Mouse (Mus musculus): ENCODE data around the gene Lif. TPM values are rescaled to one million over a fixed set of nuclear protein-coding genes. Genes with fewer than 3 reads are reported as not detected.

Gene Lif
- 0.61 and 0.65 TPM in 2 replicates for polyA plus RNA-seq (2015; fragmentation: Nextera tagmentation; extraction: Ambion mirVana)

DNA sequence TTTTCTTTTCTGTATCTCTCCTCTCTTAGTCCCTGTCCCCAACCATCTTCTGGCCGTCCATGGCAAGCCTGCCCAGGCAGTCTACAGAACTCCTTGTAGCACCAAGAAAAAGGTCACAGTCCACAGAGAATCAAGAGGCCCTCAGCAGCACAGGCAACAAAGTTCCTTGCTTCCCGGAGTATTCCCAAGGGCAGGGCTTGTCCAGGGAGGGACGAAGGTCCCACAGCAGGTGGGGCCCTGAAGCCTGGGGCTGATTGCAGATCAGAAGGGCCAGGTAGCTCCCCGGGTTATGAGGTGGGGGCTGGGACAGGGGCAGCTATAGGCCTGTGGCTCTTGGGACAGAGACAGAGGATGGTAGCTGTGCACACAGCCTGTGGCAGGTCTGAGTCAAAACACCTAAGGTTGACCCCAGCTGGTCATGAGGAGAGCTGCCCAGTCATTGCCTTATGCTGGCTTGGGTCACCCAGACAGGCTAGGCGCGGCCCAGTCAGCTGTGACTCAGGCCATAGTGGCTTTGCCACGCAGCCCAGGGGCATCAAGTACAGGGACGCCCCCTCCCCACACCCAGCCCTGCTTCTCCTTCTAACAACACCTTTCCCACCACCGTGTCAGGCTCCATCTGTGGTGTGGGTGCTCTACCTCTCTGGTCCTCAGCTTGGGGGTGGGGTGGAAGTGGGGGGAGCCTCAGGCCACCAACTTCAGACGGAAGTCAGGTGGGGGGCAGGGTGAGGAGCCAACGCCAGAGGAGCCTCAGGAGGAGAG, at the start of gene Lif:
Lif (plus strand) TSS at position 712 of the 762 bp plus-strand sequence.
- H3K27me3 ChIP-seq (replicated peaks), result no peaks in the 10 kb centered on the region
- no peaks in the 10 kb centered on the region for H3K36me3 ChIP-seq
- no peak within 1 kb of the TSS for H3K9ac ChIP-seq
- no peak within 1 kb of the TSS for H3K4me2 ChIP-seq
- ATAC-seq (ENCODE audit: insufficient read depth, low FRiP score, low read depth), result no peak
- H3K9me3 ChIP-seq, result no peaks in the 10 kb centered on the region
- H3K27ac ChIP-seq, result no peak within 1 kb of the TSS
- no peak within 1 kb of the TSS for H3K4me3 ChIP-seq (replicated peaks)
- 60% methylated on average over 11 of the region's 11 CpGs for WGBS
- peaks cover 29% of the 10 kb centered on the region for H3K4me1 ChIP-seq

DNA sequence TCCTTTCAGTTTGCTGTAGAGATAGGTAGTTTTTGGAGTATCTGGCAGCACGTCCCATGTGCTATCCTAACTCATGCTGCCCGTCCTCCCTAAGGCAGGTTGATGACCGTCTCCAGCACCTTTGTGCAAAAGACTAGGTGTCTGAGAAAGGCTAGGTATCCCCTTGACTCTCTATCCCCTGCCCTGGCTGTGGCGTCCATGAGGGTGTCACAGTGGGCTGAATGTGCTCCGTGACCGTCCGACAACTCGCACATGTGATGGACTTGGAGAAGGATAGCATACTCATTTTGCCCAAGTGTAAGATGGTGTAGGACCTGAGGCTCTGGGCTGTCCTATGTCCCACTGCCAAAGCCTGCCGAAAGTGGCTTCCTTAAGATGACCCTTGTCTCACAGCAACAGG, 49.7 kb upstream of the Lif start:
- Histone ChIP-seq H3K27ac (no peak overlapping the region), H3K36me3 (peaks cover 33% of the 10 kb centered on the region), H3K27me3 (replicated peaks) (no peaks in the 10 kb centered on the region), H3K4me1 (no peaks in the 10 kb centered on the region), H3K4me2 (no peak overlapping the region), H3K4me3 (replicated peaks) (no peak overlapping the region), H3K9ac (no peak overlapping the region), H3K9me3 (no peaks in the 10 kb centered on the region)
- WGBS, result 87% methylated on average over 9 of the region's 9 CpGs
- ATAC-seq (ENCODE audit: insufficient read depth, low FRiP score, low read depth), result no peak

DNA sequence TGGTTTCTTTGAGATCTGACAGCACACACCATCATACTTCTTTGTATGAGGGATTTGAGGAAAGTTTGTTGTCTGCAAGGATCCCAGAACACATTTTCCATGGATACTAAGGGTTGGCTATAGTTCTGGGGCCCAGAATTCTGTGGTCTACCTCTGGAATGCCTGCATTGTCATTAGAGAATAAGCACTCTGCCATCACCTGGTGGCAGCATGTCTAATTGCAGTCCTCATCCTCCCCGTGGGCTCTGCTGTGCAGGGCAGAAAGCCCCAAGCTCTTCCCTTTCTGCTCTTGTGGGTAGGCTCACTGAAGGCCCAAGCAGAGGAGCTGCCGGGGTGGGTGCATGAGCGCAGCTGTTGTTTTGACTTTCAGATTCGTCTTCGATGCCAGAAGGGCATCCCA, 47.8 kb upstream of the Lif start:
- H3K27me3 ChIP-seq (replicated peaks), result no peaks in the 10 kb centered on the region
- H3K4me2 ChIP-seq, result no peak overlapping the region
- whole genome bisulfite sequencing, result 76% methylated on average over 5 of the region's 5 CpGs
- peaks cover 48% of the 10 kb centered on the region for H3K36me3 ChIP-seq
- no peak for ATAC-seq (ENCODE audit: insufficient read depth, low FRiP score, low read depth)
- no peak overlapping the region for H3K4me3 ChIP-seq (replicated peaks)
- H3K9ac ChIP-seq, result no peak overlapping the region
- no peaks in the 10 kb centered on the region for H3K4me1 ChIP-seq
- H3K9me3 ChIP-seq, result no peaks in the 10 kb centered on the region
- H3K27ac ChIP-seq, result no peak overlapping the region

DNA sequence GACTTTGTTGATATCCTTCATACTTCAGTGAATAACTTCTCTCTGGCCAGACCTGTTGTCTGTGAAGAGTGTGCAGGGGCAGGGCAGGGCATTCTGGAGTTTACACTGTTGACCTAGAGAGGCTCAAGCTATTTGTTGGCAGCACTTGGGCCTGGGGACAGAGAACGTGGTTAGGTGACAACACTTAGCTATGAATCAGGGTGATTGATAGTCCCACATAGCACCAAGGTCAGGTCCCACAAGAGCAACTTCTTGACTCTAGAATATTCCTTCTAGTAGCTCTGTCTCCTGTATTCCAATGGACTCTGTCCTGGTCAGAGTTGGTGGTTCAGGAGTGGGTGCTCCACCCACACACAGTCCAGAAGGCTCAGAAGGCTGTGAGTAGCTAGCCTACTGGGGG, 46.6 kb upstream of the Lif start:
- Histone ChIP-seq H3K4me2 (no peak overlapping the region), H3K4me1 (no peaks in the 10 kb centered on the region), H3K4me3 (replicated peaks) (no peak overlapping the region), H3K9ac (no peak overlapping the region), H3K27ac (no peak overlapping the region), H3K9me3 (no peaks in the 10 kb centered on the region), H3K27me3 (replicated peaks) (no peaks in the 10 kb centered on the region), H3K36me3 (peaks cover 55% of the 10 kb centered on the region)
- no peak for ATAC-seq (ENCODE audit: insufficient read depth, low FRiP score, low read depth)
- 44% methylated on average over 1 of the region's 1 CpGs for WGBS

DNA sequence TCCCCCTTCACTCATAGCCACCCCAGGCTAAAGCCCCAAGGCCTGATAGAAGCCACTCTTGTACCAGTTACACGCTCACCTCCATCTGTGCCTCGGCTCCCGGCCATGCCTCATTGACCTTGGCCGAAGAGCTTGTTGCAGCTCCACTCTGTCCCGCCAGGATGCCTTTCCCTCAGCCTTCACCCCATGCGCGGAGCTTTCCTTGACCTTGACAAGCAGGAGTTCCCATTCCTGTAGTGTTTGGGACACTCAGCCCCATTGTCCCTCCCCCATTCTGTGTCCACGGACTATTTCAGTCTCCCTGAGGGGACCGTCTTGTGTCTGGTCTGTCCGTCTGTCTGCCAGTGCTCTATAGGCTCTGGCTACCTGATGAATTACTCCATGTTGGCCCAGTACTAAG, 44.2 kb upstream of the Lif start:
- Histone ChIP-seq H3K4me2 (no peak overlapping the region), H3K36me3 (peaks cover 38% of the 10 kb centered on the region), H3K9me3 (no peaks in the 10 kb centered on the region), H3K27me3 (replicated peaks) (no peaks in the 10 kb centered on the region), H3K27ac (no peak overlapping the region), H3K9ac (no peak overlapping the region), H3K4me3 (replicated peaks) (no peak overlapping the region), H3K4me1 (peaks cover 8% of the 10 kb centered on the region; the same call in 1 of the 2 replicates)
- no peak for ATAC-seq (ENCODE audit: insufficient read depth, low FRiP score, low read depth)
- WGBS, result 87% methylated on average over 10 of the region's 10 CpGs

DNA sequence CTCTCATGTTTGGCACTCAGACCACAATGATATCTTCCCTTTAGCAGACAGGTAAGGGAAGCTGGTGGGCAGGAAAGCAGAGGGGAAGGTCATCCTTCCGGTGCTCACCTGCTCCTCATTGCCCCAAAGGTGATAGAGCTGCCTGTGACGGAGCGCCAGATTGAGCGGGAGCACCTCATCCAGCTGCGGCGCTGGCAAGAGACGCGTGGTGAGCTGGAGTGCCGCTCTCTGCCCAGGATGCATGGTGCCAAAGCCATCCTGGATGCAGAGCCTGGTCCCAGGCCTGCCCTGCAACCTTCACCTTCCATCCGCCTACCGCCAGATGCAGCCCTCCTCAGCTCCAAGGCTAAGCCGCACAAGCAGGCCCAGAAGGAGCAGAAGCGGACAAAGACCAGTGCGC, 42.8 kb upstream of the Lif start:
- 96% methylated on average over 14 of the region's 14 CpGs for WGBS

DNA sequence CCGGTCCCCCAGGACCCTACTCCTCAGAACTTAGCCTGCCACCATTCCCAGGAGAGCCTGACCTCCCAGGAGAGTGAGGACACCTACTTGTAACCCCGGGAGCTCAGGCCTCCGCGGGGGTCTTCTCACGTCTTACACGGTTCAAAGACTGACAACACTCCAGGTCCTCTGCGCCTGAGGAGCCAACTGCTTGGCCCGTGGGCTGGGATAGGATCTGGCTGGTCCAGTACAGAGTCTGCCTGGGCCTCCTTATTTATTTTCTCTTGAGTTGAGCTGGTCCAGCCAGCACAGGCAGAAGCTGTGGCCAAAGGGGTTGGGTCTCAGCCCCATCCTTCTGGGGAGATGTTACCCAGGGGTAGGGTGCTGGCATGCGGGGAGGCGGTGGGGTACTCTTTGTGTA, 42.3 kb upstream of the Lif start:
- H3K27ac ChIP-seq, result no peak overlapping the region
- 73% methylated on average over 10 of the region's 10 CpGs for WGBS
- peaks cover 23% of the 10 kb centered on the region for H3K4me1 ChIP-seq
- H3K9ac ChIP-seq, result no peak overlapping the region
- H3K4me2 ChIP-seq, result no peak overlapping the region
- H3K36me3 ChIP-seq, result peaks cover 33% of the 10 kb centered on the region
- H3K27me3 ChIP-seq (replicated peaks), result no peaks in the 10 kb centered on the region
- no peak overlapping the region for H3K4me3 ChIP-seq (replicated peaks)
- ATAC-seq (ENCODE audit: insufficient read depth, low FRiP score, low read depth), result no peak
- H3K9me3 ChIP-seq, result no peaks in the 10 kb centered on the region

More for the DNA sequence above, 42.8 kb upstream of the Lif start:
- Histone ChIP-seq H3K4me3 (replicated peaks) (no peak overlapping the region), H3K36me3 (peaks cover 33% of the 10 kb centered on the region), H3K4me2 (no peak overlapping the region), H3K27ac (no peak overlapping the region), H3K9me3 (no peaks in the 10 kb centered on the region), H3K4me1 (peaks cover 21% of the 10 kb centered on the region), H3K27me3 (replicated peaks) (no peaks in the 10 kb centered on the region), H3K9ac (no peak overlapping the region)
- no peak for ATAC-seq (ENCODE audit: insufficient read depth, low FRiP score, low read depth)

DNA sequence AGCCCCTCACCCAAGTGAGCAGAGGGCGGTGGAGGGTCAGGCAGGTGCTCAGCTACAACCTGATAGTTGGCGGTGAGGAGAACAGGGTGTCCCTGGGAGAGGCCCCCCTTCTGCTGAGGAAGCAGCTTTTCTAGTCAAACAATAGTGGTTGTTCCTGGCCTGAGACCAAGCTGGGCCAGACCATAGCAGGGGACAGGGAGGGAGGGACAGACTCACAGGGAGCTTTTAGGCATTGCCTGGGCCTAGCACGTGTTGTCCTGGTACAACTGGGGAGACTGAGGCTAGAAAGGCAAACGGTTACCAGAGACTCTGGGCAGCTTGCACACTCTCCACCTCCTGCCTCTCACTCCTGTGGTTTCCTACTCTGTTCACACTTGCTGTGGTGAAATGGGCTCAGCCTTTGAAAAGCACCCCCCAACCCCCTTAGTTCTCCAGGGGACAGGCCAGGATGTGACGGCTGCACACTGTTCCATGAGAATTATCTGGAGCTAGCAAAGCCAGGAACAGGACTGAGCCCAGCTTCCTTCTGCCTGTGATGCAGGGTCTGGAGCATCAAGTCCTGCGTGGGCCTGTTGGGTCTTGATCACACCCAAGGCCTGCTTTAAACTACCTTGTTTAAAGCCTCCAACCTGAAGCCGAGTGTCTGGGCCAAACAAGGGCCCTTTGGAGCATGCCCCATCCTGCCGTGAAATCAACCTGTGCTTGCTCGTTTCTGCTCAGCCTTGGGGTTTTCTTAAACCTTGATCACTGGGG, 40.9 kb upstream of the Lif start:
- H3K27me3 ChIP-seq (replicated peaks), result no peaks in the 10 kb centered on the region
- WGBS, result 72% methylated on average over 9 of the region's 9 CpGs
- H3K4me1 ChIP-seq, result peaks cover 25% of the 10 kb centered on the region
- no peak overlapping the region for H3K9ac ChIP-seq
- H3K27ac ChIP-seq, result peak overlapping the region; percentile 73
- no peak for ATAC-seq (ENCODE audit: insufficient read depth, low FRiP score, low read depth)
- H3K4me3 ChIP-seq (replicated peaks), result no peak overlapping the region
- no peaks in the 10 kb centered on the region for H3K9me3 ChIP-seq
- peaks cover 28% of the 10 kb centered on the region for H3K36me3 ChIP-seq
- H3K4me2 ChIP-seq, result no peak overlapping the region

DNA sequence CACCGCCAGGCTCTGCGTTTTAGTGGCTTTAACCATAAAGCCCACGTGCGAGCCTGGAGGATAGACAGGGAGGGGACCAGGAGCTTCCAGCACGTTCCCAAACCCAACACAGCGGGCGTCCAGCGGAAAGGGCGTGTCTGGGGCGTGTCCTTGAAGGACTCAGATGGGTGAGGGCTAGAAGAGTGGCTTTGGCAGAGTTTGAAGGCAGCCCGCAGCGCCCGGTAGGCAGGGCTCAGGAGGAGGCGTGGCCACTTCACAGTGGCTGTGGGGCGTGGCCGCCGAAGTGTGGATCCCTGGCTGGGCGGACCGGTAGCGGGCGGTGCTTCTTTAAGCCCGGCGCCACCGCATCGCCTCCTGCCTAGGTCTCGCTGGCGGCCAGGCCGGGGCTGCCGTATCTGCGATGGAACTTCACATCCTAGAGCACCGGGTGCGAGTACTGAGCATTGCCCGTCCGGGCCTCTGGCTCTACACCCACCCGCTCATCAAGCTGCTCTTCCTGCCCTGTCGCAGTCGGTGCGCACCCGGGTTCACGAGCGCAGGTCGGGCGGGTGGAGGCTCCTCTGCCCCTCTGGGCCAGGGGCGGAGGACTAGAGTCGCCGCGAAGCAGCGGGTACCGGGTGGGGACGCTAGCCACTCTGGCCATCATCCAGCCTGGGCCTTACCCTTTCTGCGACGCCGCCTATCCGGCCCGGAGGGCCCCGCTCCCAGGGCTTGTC, 39.3 kb upstream of the Lif start, which contains the start of gene Castor1:
Castor1 (plus strand) TSS at position 312 of the 716 bp plus-strand sequence.
- peak; percentile 90 for ATAC-seq (ENCODE audit: insufficient read depth, low FRiP score, low read depth)
- H3K4me1 ChIP-seq, result peaks cover 29% of the 10 kb centered on the region
- WGBS, result 2% methylated on average over 56 of the region's 56 CpGs
- peak within 1 kb of the TSS; percentile 51 for H3K4me3 ChIP-seq (replicated peaks)
- H3K4me2 ChIP-seq, result peak within 1 kb of the TSS; percentile 98
- peak within 1 kb of the TSS; percentile 73; the same call in 1 of the 2 replicates for H3K27ac ChIP-seq
- H3K36me3 ChIP-seq, result peaks cover 18% of the 10 kb centered on the region
- peak within 1 kb of the TSS; percentile 55 for H3K9ac ChIP-seq
- H3K27me3 ChIP-seq (replicated peaks), result no peaks in the 10 kb centered on the region
- no peaks in the 10 kb centered on the region for H3K9me3 ChIP-seq

DNA sequence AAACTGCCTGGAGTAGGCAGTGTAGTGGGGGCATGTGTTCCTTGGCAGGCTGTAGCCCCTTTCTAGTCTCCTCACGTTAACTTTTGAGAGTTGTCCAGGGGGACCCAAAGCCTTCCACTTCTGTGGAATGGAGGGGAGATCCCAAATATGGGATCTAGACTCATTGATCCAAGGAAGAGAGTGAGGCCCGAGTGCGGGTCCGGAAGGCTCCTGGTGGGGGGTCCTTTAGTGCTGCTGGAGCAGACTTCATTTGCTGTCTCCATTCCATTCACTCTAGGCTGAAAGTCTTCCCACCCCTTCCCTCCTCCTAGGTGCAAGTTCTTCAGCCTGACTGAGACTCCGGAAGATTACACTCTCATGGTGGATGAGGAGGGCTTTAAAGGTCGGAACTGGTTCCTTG, 38.7 kb upstream of the Lif start:
- Histone ChIP-seq H3K27ac (peak overlapping the region; percentile 32; the same call in 1 of the 2 replicates), H3K36me3 (peaks cover 16% of the 10 kb centered on the region), H3K9me3 (no peaks in the 10 kb centered on the region), H3K4me2 (peak overlapping the region; percentile 98), H3K27me3 (replicated peaks) (no peaks in the 10 kb centered on the region), H3K4me3 (replicated peaks) (peak overlapping the region; percentile 51), H3K4me1 (peaks cover 29% of the 10 kb centered on the region), H3K9ac (peak overlapping the region; percentile 55; the same call in 1 of the 2 replicates)
- no peak for ATAC-seq (ENCODE audit: insufficient read depth, low FRiP score, low read depth)
- WGBS, result 11% methylated on average over 6 of the region's 6 CpGs

DNA sequence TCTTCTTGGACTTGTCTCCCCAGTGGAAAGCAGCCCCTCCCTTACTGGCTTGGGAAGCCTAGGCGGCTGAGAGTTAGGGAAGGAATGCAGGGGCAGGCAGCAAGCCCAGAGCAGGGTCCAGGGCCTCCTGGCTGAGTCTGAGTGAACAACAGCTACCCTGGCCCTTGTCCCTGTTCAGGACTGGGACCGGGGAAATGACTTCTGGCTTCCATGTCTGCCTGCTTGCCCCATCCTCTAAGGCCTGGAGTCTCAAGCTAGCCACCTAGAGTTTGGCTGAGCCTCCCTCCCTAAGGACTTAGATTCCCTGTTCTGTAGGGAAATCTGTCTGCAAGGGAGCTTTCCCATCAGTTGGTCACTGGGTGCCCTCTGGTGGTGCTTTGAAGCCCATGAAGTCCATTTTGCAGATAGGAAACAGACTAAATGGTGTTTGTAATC, 38.0 kb upstream of the Lif start:
- Histone ChIP-seq H3K4me1 (peaks cover 29% of the 10 kb centered on the region), H3K27me3 (replicated peaks) (no peaks in the 10 kb centered on the region), H3K4me2 (peak overlapping the region; percentile 98; the same call in 1 of the 2 replicates), H3K9ac (no peak overlapping the region), H3K27ac (no peak overlapping the region), H3K36me3 (peaks cover 9% of the 10 kb centered on the region), H3K4me3 (replicated peaks) (no peak overlapping the region), H3K9me3 (no peaks in the 10 kb centered on the region)
- WGBS, result 7% methylated on average over 2 of the region's 2 CpGs
- ATAC-seq (ENCODE audit: insufficient read depth, low FRiP score, low read depth), result no peak

Measured in stomach, embryonic 15.5 days (tissue).